Mouse (Mus musculus) hindbrain, embryonic 16.5 days (tissue): ENCODE results near the gene Tcf7l1. TPM values are rescaled to one million over a fixed set of nuclear protein-coding genes. Genes with fewer than 3 reads are reported as not detected.

ENCODE experiments used
- ATAC-seq: fragments of 200-750 bp; cut with Nextera tagmentation; 2 replicates; pipeline ENCODE4 v1.8.0; 2017; ENCODE audit warnings: moderate TSS enrichment, moderate library complexity
- H3K27ac ChIP-seq: fragments of 300-500 bp; sonication (generic); 2 replicates; pipeline ENCODE4 v1.5.1; 2014; ENCODE audit warnings: low read depth, mild to moderate bottlenecking, control low read depth, low read length, moderate library complexity
- H3K27me3 ChIP-seq: fragments of 300-500 bp; sonication (generic); replicated peaks from 2 replicates; pipeline ENCODE4 v1.6.1; 2014; ENCODE audit warnings: low read length; ENCODE audit not compliant: control insufficient read depth, insufficient read depth
- H3K36me3 ChIP-seq: fragments of 300-500 bp; sonication (generic); 2 replicates; pipeline ENCODE4 v1.6.1; 2014; ENCODE audit warnings: mild to moderate bottlenecking, low read length, moderate library complexity, mixed read lengths; ENCODE audit not compliant: control insufficient read depth, insufficient read depth
- H3K4me1 ChIP-seq: fragments of 300-500 bp; sonication (generic); 2 replicates; pipeline ENCODE4 v1.6.1; 2014; ENCODE audit warnings: low read depth, low read length; ENCODE audit not compliant: control insufficient read depth, insufficient read depth
- H3K4me2 ChIP-seq: fragments of 300-500 bp; sonication (generic); 2 replicates; pipeline ENCODE4 v1.6.1; 2014; ENCODE audit warnings: mild to moderate bottlenecking, low read length, control low read depth, moderate library complexity
- H3K4me3 ChIP-seq: fragments of 300-500 bp; sonication (generic); 2 replicates; pipeline ENCODE4 v1.5.1; 2014; ENCODE audit warnings: mild to moderate bottlenecking, low read length, control low read depth, moderate library complexity
- H3K9ac ChIP-seq: fragments of 300-500 bp; sonication (generic); 2 replicates; pipeline ENCODE4 v1.6.1; 2014; ENCODE audit warnings: low read depth, mild to moderate bottlenecking, control low read depth, low read length, moderate library complexity
- H3K9me3 ChIP-seq: fragments of 300-500 bp; sonication (generic); 2 replicates; pipeline ENCODE4 v1.6.1; 2014; ENCODE audit warnings: mild to moderate bottlenecking, low read length, moderate library complexity; ENCODE audit not compliant: control insufficient read depth
- WGBS: fragments of 180-500 bp; shearing (Covaris S2); extraction: QIAGEN DNeasy Blood & Tissue Kit; methylation state at CpG from one replicate; pipeline ENCODE4 v1.1.7; 2014; 5-methylcytosine and 5-hydroxymethylcytosine counted together
- polyA plus RNA-seq: library from polyadenylated mRNA; unstranded; fragments of >200 nt; fragmentation: Nextera tagmentation; extraction: Ambion mirVana; gene quantifications from 2 replicates; pipeline ENCODE4 v1.2.1, GENCODE M21; 2015

Tcf7l1 gene
- polyA plus RNA-seq, 1 experiment from 2014 or later = 6.3 TPM

GRCm38 (mm10) chr6:72597083-72597874, 191.8 kb downstream of the Tcf7l1 start:
- H3K36me3 ChIP-seq = no peaks in the 10 kb centered on the region
- peak overlapping the region; percentile 59 for H3K4me3 ChIP-seq
- peak overlapping the region; percentile 79 for H3K4me2 ChIP-seq
- peaks cover 17% of the 10 kb centered on the region for H3K4me1 ChIP-seq
- peak overlapping the region; percentile 69 for H3K9ac ChIP-seq
- WGBS = 43% methylated on average over 13 of the region's 13 CpGs
- H3K27me3 ChIP-seq = no peaks in the 10 kb centered on the region
- no peaks in the 10 kb centered on the region for H3K9me3 ChIP-seq
- peak overlapping the region; percentile 67; the same call in 1 of the 2 replicates for H3K27ac ChIP-seq
- no peak for ATAC-seq

- ATAC-seq = no peak
- no peak overlapping the region for H3K4me2 ChIP-seq
- H3K9me3 ChIP-seq = no peaks in the 10 kb centered on the region
- no peak overlapping the region for H3K9ac ChIP-seq
- H3K36me3 ChIP-seq = no peaks in the 10 kb centered on the region
- peaks cover 14% of the 10 kb centered on the region for H3K4me1 ChIP-seq
- H3K27ac ChIP-seq = no peak overlapping the region
- WGBS = 70% methylated on average over 5 of the region's 5 CpGs
- H3K27me3 ChIP-seq = no peaks in the 10 kb centered on the region
- H3K4me3 ChIP-seq = no peak overlapping the region
Measured at GRCm38 (mm10) chr6:72593914-72594313, 195.1 kb downstream of the Tcf7l1 start.

- WGBS = 78% methylated on average over 6 of the region's 6 CpGs
- H3K4me2 ChIP-seq = no peak overlapping the region
- H3K9me3 ChIP-seq = no peaks in the 10 kb centered on the region
- peaks cover 11% of the 10 kb centered on the region for H3K4me1 ChIP-seq
- no peak overlapping the region for H3K9ac ChIP-seq
- no peaks in the 10 kb centered on the region for H3K36me3 ChIP-seq
- no peak overlapping the region for H3K27ac ChIP-seq
- H3K27me3 ChIP-seq = no peaks in the 10 kb centered on the region
- ATAC-seq = no peak
- H3K4me3 ChIP-seq = no peak overlapping the region
Measured at GRCm38 (mm10) chr6:72593011-72593803, 195.8 kb downstream of the Tcf7l1 start.

GRCm38 (mm10) chr6:72590111-72590510, 198.9 kb downstream of the Tcf7l1 start:
- Histone ChIP-seq H3K4me1 (no peaks in the 10 kb centered on the region), H3K27me3 (no peaks in the 10 kb centered on the region), H3K9me3 (no peaks in the 10 kb centered on the region), H3K27ac (no peak overlapping the region), H3K36me3 (peaks cover 4% of the 10 kb centered on the region; the same call in 1 of the 2 replicates), H3K9ac (no peak overlapping the region), H3K4me3 (no peak overlapping the region), H3K4me2 (no peak overlapping the region)
- ATAC-seq = no peak

GRCm38 (mm10) chr6:72588307-72588706, 200.7 kb downstream of the Tcf7l1 start:
- Histone ChIP-seq H3K9ac (no peak overlapping the region), H3K4me1 (no peaks in the 10 kb centered on the region), H3K36me3 (peaks cover 8% of the 10 kb centered on the region), H3K9me3 (no peaks in the 10 kb centered on the region), H3K27me3 (no peaks in the 10 kb centered on the region), H3K27ac (no peak overlapping the region), H3K4me3 (no peak overlapping the region), H3K4me2 (no peak overlapping the region)
- ATAC-seq = no peak

GRCm38 (mm10) chr6:72586701-72587100, 202.4 kb downstream of the Tcf7l1 start:
- no peak overlapping the region for H3K4me3 ChIP-seq
- H3K27ac ChIP-seq = no peak overlapping the region
- no peak for ATAC-seq
- H3K4me1 ChIP-seq = no peaks in the 10 kb centered on the region
- no peaks in the 10 kb centered on the region for H3K9me3 ChIP-seq
- H3K9ac ChIP-seq = no peak overlapping the region
- no peaks in the 10 kb centered on the region for H3K27me3 ChIP-seq
- H3K4me2 ChIP-seq = no peak overlapping the region
- H3K36me3 ChIP-seq = peaks cover 8% of the 10 kb centered on the region
- WGBS = 66% methylated on average over 3 of the region's 3 CpGs

- H3K9ac ChIP-seq = no peak overlapping the region
- 84% methylated on average over 11 of the region's 11 CpGs for WGBS
- H3K27me3 ChIP-seq = no peaks in the 10 kb centered on the region
- no peak overlapping the region for H3K27ac ChIP-seq
- H3K4me1 ChIP-seq = no peaks in the 10 kb centered on the region
- no peak for ATAC-seq
- no peaks in the 10 kb centered on the region for H3K9me3 ChIP-seq
- peaks cover 8% of the 10 kb centered on the region for H3K36me3 ChIP-seq
- H3K4me2 ChIP-seq = no peak overlapping the region
- no peak overlapping the region for H3K4me3 ChIP-seq
Measured at GRCm38 (mm10) chr6:72584154-72584553, 204.9 kb downstream of the Tcf7l1 start.

- ATAC-seq = no peak
- Histone ChIP-seq H3K4me1 (no peaks in the 10 kb centered on the region), H3K27ac (no peak overlapping the region), H3K27me3 (no peaks in the 10 kb centered on the region), H3K4me3 (no peak overlapping the region), H3K36me3 (peaks cover 11% of the 10 kb centered on the region), H3K9me3 (no peaks in the 10 kb centered on the region), H3K4me2 (no peak overlapping the region), H3K9ac (no peak overlapping the region)
- WGBS = 91% methylated on average over 4 of the region's 4 CpGs
Measured at GRCm38 (mm10) chr6:72583211-72583839, 205.7 kb downstream of the Tcf7l1 start.
